Mouse (Mus musculus) liver, postnatal 0 days (tissue): ENCODE measurements at regions not wholly inside any gene's neighbourhood (a gene's known extent, or its start where the extent isn't known, plus 50 kb on each side); places are given as distances from the start of the nearest gene placed in this dataset.

ENCODE experiments used
- CTCF ChIP-seq: sonication (generic); IDR thresholded peaks from 2 replicates; pipeline ENCODE4 v1.5.1; 2016; ENCODE audit warnings: antibody characterized with exemption, low read depth
- EP300 ChIP-seq: IDR thresholded peaks from 2 replicates; pipeline ENCODE4 v1.6.1; 2016; ENCODE audit warnings: antibody characterized with exemption, low read depth, mild to moderate bottlenecking

- TF ChIP-seq CTCF = no peak
- TF ChIP-seq EP300 = no peak
Measured at GRCm38 (mm10) chr12:9304146-9304545, 265.8 kb upstream of the Osr1 start.
